Mouse (Mus musculus): Measurements from ENCODE around the gene Mphosph10.

Gene Mphosph10

GRCm38 (mm10) chr7:64349147-64349861, 42.8 kb downstream of the Mphosph10 start:
- no peak for DNase-seq

GRCm38 (mm10) chr7:64347813-64348212, 44.3 kb downstream of the Mphosph10 start:
- no peak for DNase-seq

- no peak for DNase-seq
These were observed 59.4 kb downstream of the Mphosph10 start for GRCm38 (mm10) chr7:64332686-64333085.

GRCm38 (mm10) chr7:64331309-64331708, 60.8 kb downstream of the Mphosph10 start:
- no peak for DNase-seq

- DNase-seq, result no peak
These were observed 64.6 kb downstream of the Mphosph10 start for GRCm38 (mm10) chr7:64327486-64327885.

- peak; percentile 88 for DNase-seq
These were observed 65.2 kb downstream of the Mphosph10 start for GRCm38 (mm10) chr7:64326892-64327291.

Measured in lung, postnatal 10 days (tissue).